Mouse (Mus musculus) cerebellum, adult 8-10 months (tissue): ENCODE measurements around the gene Tmem109.

Source experiments
- DNase-seq: peaks from one replicate; pipeline ENCODE4 v3.0.0; 2022

Tmem109 gene

DNA sequence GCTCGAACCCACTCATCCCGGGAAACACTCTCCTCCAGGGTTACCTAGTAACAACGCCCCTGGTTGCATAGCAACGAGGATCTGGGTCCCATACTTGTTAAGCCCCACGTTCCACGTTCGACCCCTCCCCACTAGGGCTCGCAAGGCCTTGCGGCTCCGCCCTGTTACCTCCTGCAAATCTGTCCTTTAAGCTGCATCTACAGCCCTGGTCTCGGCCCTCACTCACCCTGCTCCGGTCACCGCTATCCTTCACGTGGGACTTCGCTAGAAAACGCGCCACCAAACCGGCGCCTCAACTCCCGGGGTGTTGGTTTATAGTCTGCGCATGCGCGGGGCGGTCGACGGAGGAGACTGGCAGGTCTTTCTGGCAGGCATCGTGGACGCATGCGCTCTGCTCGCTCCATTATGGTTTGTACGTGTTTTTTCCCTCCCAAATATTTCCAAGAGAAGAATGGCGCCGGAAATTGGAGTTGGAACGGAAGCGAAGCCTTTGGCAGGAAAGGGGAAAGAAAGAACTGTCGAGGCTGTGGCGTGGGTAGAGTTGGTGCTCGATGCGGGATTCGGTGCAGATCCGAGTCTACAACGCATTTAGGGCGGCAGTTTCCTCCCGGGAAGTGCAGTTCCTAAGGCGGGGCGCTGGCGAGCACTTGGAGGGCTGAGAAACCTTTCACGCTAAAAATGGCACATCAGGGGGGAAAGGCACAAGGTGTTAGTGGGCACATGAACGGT is at the start of gene Tmem109:
Tmem109 (minus strand) TSS at position 576 of the 729 bp plus-strand sequence.
- DNase-seq: peak; percentile 93

DNA sequence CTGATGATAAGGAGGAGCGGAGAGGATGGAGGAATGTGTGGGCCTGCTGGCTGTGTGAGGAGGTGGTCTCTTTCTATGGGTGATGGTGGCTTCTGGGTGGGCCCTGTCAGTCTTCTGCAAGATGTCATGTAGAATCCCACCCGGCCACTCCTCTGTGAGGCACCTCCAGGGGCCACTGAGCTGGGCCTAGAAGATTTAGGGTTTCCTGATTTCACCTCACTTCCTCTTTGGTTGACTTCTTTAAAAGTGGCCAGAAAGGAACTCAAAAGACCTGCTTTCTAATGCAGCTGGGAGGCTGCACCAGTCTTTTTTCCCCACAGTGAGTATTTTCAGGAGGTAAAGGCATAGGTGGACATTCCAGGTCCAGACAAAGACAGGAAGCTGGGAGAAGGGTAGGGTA is 48.8 kb upstream of the Tmem109 start:
- DNase-seq: no peak

DNA sequence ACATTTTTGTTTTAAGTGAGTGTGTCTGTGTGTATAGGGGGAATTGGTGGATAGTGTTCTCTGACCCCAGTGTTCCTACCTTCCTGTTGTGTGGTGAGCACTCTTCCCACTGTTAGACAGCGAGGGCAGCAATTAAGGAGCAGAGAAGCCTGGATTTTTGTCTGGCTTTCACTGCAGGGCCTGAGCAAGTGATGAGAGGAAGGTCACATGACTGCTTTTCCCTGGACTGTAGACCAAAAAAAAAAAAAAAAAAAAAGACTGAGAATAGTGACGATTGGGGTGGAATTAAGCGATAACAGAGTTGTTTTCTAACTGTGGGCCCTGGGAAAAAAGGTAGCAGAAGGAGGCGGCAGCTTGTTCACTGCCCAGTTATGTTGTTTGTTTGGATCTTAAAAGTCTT is 44.9 kb upstream of the Tmem109 start:
- DNase-seq: no peak

DNA sequence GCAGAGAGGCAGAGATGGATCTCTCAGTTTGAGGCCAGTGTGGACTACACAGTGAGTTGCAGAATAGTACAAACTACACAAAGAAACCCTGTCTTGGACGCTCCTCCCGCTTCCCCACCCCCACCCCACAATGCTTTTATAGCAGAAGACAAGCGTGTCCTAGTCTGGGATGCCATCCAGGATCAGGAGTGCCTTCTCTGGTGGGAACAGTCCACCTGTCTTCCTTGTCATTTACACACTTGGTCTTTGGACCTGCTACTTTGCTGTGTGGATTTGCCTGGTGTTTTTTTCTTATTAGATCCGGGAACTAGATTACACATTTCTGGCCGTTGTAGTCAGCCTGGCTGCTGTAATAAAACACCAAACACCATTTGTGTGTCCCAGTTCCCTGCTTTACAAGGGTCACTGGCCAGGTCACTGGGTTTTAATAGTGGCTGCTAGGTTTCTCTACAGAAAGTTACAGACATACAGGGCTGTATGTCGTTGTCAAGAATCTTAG is 44.4 kb upstream of the Tmem109 start:
- DNase-seq: no peak

DNA sequence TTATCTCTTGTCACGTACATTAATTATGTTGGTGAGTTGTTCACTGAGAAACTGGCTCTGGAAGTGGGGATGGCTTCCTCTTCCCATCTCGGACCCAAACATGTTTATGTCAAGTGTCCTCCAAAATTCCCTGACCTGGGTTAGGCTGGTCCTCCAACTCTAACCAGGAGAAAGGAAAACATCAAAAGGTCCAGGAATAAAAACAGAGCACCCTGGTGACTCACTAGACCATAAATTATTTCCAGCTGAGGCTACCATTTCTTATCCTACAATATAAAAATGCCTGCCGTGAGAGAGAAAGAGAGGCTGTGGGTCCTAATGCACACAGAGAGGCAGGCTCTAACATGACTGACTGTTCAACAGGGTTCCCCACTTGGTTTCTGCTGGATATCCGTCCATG is 42.4 kb upstream of the Tmem109 start:
- no peak for DNase-seq

DNA sequence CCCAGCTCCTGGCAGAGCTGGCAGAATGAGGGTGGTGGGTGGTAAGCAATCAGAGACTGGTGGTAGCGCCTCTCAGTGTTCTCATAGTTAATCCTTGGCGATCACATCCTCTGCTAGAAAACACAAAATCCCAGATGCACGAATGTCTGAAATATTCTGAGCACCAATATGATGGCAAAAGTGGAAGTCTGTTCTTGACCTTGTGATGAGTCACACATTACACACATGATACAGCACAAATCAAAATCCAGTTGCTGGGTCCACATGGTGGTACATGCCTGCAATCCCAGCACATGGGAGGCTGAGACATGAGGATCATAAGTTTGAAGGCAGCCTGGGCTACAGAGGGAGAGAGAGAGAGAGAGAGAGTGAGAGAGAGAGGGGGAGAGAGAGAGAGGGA is 39.3 kb upstream of the Tmem109 start:
- DNase-seq: no peak

DNA sequence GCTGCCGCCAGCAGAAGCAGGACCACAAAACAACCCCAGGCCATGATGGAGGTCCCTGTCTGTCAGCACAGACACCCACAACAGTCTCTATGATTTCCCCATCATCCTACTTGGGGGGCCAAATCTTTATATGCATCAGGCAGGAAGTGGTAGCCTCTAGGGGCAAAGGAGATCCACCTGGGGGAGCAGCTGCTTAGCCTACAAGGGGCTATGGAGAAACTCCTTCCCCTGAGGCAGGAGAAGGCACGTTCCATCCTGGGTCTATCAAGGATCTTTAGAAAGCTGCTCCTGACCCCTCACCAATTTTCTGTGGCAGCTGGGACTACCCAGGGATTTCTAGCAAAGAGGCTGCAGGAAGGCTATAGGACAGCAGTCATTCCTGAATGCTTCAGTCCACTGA is 38.7 kb upstream of the Tmem109 start, which contains the start of gene Zp1:
Zp1 (minus strand) TSS at position 101 of the 400 bp plus-strand sequence.
- no peak for DNase-seq

DNA sequence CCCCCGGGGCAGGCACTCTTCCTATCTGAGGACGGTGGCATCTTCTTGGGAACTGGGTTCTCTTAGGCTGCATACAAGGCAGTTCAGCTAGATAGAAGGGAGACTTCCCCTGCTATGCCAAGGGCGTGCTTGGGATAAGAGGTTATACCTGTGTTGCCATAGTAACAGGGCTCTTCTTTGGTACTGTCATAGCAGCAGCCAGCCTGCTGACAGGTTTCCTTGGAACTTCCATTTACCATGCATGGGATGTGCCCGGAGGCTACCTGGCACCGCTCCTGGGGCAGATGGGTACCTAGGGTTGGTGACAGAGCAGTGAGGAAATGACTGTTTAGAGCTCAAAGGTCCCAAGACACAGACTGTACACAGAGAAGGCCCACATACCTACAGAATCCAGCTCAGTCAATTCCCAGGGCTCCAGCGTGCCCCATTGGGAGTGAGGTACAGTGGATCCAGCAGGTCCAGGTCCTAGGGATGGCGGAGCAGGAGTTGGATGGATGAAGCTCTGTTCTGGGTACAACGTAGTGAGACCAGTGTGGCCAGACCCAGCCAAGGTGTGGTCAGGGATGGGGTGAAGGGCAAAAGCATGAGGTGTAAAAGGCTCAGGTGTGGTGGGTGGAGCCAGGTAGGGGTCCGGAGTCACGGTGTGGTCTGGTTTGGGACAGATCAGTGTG is 36.7 kb upstream of the Tmem109 start:
- DNase-seq: no peak

DNA sequence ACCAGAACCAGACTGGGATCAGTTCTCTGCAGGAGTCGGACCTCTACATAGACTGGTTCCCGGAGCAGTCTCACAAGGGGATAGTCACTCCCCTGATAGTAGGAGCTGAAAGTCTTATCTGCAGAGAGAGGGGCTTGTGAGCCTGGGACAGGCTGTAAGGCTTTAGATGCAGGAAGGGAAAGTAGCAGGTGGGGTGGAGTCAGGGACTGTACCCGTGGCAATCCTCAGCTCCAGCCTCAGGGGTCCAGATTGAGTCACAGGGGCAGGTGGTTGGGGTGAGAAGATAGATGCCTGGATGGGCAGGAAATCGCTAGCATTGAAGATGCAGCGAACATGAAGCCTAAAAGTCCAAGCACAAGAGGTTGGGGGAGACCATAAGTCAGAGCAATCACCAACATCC is 34.7 kb upstream of the Tmem109 start:
- no peak for DNase-seq

DNA sequence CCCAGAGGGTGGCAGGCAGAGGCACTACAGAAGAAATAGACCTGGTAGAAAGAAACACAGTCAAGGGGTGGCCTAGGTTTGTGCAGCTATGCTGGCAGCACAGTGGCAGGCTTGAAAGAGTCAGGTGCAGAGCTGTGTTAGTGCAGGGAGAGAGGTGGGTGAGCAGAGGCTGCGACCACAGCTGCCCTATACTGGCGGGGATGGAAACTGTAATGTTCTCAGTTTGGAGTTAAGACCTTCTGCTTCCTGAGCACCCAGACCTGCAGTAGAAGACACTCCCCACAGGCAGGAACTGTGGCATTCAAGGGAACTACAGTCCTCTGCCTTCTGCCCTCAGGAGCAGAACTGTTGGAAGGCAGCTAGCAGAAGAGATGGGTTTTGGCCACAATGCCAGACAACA is 33.1 kb upstream of the Tmem109 start:
- DNase-seq: no peak

DNA sequence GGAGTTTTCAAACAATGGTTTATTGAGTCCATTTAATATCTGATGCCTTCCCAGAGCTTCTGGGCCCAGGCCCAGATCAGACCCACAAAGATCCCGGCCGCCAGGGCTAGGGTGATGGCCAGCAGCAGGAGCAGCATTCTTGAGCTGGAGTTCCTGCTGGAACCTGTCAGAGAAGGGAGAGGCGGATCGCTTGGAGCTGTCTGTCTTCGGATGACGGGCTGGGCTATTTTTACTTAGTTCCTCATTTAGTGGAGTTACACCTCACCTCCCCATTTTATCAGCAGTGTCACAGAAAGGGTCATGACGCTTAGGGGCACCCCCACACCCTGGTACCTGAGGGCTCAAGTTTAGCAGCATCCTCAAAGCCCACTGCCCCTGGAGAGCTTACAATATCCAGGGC is 32.5 kb upstream of the Tmem109 start:
- DNase-seq: no peak

DNA sequence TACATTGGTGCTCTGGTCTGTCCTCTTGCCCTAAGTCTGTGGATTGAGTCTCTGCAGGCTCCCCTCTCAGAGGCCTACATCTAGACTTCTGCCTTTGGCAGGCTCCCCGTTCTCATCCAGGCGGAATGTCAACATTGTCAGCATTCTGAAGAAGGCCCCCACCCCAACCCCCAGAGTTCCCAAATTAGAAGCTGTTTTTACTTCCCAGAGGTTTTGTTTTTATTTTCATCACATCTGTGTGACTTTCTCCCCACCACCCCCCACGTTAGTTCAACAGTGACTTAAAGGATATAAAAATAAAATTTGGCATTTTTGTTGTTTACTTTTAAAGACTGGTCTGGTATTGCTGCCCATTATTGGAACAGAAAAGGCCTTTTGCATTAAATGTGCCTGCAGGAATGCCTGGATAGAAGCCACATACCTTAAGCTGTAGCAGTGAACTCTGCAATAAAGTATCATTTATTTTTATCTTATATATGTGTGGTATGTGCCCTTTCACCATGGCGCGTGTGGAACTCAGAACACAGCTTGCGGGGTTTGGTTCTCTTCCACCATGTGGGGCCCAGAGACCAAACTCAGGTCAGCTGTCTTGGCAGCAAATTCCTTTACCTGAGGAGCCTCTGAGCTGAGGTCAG is 27.4 kb upstream of the Tmem109 start:
- DNase-seq: no peak

DNA sequence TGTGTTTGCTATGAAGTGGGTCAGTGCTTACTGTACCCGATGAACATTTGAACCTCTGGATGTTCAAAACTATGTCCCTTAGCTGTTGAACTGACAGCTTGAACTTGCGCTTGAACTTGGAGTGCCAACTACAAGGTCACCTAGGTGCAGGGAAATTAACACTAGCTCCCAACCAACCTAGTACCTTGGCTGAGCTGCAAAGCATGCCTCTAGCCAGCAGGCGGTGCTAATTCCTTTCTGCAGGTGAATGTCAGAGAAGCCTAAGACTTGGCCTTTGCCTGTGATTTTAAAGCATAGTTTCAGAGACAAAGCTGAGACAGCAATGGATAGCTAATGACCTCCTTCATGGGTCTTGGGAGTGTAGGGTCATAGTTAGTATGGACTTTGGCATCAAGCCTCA is 26.1 kb upstream of the Tmem109 start:
- DNase-seq: peak; percentile 47

DNA sequence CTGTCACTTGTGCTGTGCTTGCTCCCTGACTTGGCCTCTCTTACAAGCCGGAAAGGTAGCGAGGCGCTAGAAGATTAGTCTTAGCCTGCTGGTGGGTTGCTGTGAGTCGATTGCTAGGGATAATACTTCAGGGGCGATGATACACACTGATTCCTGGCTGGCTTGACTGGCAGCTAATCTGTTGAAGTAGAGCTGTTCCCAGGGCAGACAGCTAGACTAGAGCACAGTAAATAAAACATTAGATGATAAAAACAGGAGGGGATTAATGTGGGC is 23.9 kb upstream of the Tmem109 start:
- DNase-seq: no peak

DNA sequence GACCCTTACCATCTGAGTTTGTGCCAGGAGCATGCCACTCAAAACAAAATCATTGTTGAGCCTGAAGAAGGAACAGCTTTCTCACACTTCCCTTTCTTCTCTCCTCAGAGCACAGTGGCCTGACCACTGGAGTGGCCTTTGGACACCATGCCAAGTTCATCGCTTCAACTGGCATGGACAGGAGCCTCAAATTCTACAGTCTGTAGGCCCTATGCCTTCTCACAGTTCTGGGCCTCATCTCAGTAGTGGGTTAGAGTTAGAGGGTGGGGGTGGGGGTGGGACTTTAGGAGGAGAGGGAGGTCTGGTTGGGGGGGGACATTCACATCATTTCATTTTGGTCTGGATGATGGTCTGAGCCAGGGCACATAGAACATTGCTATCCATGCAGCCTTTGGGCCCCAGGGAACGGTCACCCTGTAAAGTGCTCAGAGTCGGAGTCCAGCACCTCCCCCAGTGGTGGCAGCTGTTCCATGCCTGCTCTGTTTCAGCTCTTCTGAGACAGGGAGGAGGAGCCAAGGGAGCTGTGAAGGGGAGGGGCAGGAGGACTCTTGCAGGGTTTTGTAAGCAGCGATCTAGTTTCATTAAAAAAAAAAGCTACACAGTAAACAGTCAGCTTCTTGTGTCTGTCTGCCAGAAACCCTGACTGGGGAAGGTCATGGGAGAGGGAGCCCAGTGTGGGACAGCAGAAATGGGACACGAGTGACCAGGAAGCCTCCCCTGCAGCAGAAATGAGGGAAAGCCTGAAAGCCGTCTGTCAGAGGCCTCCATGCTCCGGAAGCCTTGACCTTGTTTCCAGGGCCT is 23.3 kb upstream of the Tmem109 start:
- DNase-seq: no peak

DNA sequence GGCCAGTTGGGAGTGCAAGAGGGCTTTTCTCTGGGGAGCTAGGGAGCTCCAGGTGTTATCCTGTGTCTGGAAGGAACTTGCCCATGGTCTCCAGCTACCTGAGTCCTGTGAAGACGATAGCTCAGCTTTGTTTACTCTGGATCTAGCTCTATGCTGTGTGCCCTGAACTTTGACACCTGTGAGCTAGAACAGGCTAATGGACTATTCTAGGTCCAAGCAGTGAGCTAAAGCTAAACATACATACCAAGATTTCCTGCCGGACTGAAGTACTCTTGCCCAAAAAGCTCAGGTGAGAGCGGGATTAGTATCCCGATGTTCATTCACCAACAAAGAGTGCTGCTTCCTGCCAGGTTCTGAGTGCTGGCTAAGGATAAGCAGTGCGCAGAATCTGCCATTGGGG is 22.7 kb upstream of the Tmem109 start:
- DNase-seq: no peak

DNA sequence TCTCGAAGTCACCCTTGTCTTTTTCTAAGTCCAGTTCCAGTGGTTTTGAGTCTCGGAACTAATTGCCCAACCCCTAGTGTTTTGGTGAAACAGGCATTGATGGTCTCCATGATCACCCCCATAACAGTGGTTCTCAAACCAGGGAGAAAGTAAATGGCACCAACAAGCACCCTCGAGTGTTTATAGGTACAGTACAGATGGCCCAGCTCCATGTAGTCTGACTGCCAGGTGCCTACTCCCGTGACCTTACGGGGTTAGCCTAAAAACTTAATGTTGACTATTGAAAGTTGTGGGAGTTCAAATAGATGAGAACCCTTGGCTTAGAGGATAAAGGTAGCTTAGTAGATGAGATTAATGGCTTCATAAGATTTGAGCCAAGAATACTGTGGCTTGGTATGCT is 19.2 kb upstream of the Tmem109 start:
- DNase-seq: no peak

DNA sequence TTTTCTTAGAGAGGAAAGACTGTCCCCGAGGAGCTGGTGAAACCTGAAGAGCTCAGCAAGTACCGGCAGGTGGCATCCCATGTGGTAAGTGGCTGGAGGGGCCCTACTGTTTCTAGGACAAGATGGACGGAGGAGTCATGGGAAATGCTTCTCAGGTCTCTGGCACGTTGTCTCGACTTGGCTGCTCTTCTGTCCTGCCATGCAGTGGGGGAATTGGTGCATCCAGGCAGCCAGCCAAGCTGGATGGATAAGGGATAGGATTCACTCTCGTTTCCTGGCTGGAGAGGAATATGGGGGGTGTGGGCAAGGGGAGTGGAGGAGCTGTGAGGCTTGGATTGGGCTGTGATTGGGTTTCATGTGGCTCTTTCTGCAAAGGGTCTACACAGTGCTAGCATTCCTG is 18.5 kb upstream of the Tmem109 start:
- DNase-seq: no peak

DNA sequence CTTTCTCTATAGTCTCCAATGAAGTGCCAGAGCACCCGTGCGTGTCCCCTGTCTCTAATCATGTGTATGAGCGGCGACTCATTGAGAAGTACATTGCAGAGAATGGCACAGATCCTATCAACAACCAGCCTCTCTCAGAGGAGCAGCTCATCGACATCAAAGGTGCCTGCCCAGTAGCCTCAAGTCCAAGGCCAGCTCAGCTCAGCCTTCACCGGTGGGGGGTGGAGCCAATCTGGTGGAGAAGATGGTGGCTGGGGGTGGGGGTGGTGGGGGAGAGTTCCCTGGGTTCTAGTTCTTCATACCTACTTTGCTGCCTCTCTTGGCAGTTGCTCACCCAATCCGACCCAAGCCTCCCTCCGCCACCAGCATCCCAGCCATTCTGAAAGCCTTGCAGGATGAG is 15.7 kb upstream of the Tmem109 start:
- DNase-seq: no peak

DNA sequence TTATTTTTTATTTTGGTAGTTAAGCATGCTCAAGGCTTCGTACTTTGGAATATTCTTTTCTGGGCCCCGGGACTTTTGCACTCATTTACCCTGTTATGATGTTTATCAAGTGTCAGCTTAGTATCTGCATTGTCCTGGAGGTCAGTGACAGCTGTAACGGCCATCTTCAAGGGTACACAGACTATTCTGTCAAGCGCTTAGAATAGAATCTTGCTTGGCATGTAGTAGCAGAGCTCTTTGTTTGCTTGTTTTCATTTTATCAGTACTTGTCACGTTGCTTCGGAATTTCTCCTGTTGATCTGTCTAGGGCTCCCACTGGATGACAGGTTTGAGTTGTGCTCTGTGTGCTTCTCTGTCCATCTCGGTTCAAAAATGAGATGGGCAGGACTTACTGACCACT is 15.0 kb upstream of the Tmem109 start:
- no peak for DNase-seq

DNA sequence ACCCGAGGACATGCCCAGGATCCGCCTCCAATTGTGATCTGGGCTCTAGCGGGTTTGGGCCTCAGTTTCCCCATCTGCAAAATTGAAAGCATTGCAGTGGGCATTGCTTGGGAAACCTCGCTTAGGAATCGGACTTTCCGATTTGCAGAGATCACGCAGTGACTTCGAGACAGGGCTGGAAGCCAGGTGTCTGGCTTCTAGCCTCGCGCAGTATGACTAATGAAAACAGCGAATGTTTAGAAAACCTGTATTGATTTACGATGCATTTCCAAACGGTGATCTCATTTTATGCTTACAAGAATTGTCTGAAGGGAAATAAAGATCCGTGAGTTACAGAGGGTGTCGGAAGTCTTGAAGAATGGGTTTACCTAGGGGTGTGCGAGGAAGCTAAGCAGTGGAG is 13.9 kb upstream of the Tmem109 start:
- no peak for DNase-seq

DNA sequence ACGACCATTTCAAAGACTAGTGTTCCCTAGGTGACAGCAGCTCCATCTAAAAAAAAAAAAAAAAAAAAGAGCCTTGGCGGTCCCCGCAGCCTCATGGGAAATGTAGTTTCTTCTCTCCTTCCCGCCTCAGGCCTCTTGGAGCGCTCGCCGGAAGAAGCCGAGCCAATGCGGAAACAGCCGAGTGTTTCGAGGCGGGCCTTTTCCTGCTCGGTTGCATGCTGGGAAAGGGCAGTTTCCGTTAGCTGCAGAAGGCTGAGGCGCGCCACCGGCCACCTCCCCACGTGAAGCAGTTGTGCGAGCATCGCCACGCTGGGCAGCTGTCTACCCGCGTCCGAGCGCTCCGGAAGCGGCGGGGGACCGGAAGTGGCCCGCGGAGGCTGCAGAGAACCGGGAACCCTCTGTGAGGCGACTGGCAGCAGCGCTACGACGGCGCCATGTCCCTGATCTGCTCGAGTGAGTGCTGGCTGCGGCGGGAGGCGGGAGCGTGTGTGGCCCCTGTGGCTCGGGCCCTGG is 13.3 kb upstream of the Tmem109 start, which contains the start of gene Prpf19:
Prpf19 (plus strand) TSS at position 216 of the 513 bp plus-strand sequence.
- DNase-seq: peak; percentile 98

DNA sequence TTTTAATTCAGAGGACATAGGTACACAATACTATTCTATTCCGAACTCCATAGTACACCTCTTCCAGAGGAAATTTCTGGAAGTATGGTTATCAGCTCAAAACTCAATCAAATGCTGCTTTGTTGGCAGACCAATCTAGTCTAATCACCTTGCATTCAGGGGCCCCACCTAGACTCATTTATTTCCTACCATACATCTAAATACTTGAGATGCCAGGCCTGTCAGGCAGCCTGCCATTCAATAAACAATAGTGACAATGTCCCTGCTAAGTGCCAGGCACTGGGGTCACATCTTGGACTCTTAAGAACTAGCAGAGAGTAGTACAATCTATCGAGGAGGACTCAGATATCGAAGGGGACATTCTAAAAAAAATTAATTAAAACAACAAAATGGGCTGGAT is 10.4 kb upstream of the Tmem109 start:
- DNase-seq: no peak
